Mouse (Mus musculus) hematopoietic stem cell, adult 5-6 weeks (primary cell): ENCODE measurements around the gene Lbh. TPM values are rescaled to one million over a fixed set of nuclear protein-coding genes. Genes with fewer than 3 reads are reported as not detected.

Source experiments
- ATAC-seq, 2 experiments: fragments of 125-278 bp in 1 of 2; replicated peaks in 1 of 2; 2 replicates each; pipeline ENCODE4 v1.8.0; 2016 to 2017; ENCODE audit warnings: inconsistent platforms in 2 of 2, mild to moderate bottlenecking in 2 of 2, moderate number of reproducible peaks in 2 of 2, low read depth in 1 of 2, moderate TSS enrichment in 1 of 2; ENCODE audit not compliant: low FRiP score in 2 of 2, poor library complexity in 2 of 2, severe bottlenecking in 2 of 2, insufficient read depth in 1 of 2, low TSS enrichment in 1 of 2
- total RNA-seq: library from RNA; stranded (forward); fragments of 172-1452, 232-1000 nt; gene quantifications from 2 replicates; pipeline ENCODE4 v1.2.3, GENCODE M21; 2017

Lbh gene
- total RNA-seq, 1 experiment from 2014 or later = 24.5 TPM

GRCm38 (mm10) chr17:72933116-72933515 is 15.0 kb downstream of the Lbh start:
- no peak for ATAC-seq

- ATAC-seq = peak; percentile 84 to 91
Observed at GRCm38 (mm10) chr17:72934146-72934545, 16.0 kb downstream of the Lbh start.

GRCm38 (mm10) chr17:72934653-72935052 is 16.5 kb downstream of the Lbh start:
- no peak for ATAC-seq

GRCm38 (mm10) chr17:72935921-72936320 is 17.8 kb downstream of the Lbh start:
- ATAC-seq = peak; percentile 16 to 42; a peak in 3 of 4 replicates

- ATAC-seq = no peak
Observed at GRCm38 (mm10) chr17:72936336-72936735, 18.2 kb downstream of the Lbh start.

GRCm38 (mm10) chr17:72937204-72937603 is 19.1 kb downstream of the Lbh start:
- no peak for ATAC-seq

GRCm38 (mm10) chr17:72938026-72938795 is 20.1 kb downstream of the Lbh start:
- ATAC-seq = no peak

GRCm38 (mm10) chr17:72938871-72939568 is 20.9 kb downstream of the Lbh start:
- peak in 1 of 2 experiments; percentile 6; a peak in 1 of 4 replicates for ATAC-seq

GRCm38 (mm10) chr17:72939569-72939899 is 21.4 kb downstream of the Lbh start:
- peak; percentile 49 to 51; a peak in 2 of 4 replicates for ATAC-seq

- no peak for ATAC-seq
Observed at GRCm38 (mm10) chr17:72944368-72944767, 26.3 kb downstream of the Lbh start.

- ATAC-seq = peak; percentile 40 to 47; a peak in 2 of 4 replicates
Observed at GRCm38 (mm10) chr17:72947111-72947859, 29.2 kb downstream of the Lbh start.

- peak; percentile 81 to 86 for ATAC-seq
Observed at GRCm38 (mm10) chr17:72948119-72948518, 30.0 kb downstream of the Lbh start.

- ATAC-seq = peak in 1 of 2 experiments; percentile 29; a peak in 1 of 4 replicates
Observed at GRCm38 (mm10) chr17:72949247-72949701, 31.2 kb downstream of the Lbh start.

GRCm38 (mm10) chr17:72951331-72951730 is 33.2 kb downstream of the Lbh start:
- ATAC-seq = no peak

GRCm38 (mm10) chr17:72953811-72954685 is 35.9 kb downstream of the Lbh start:
- ATAC-seq = no peak

- peak; percentile 46 to 48; a peak in 1 of 4 replicates for ATAC-seq
Observed at GRCm38 (mm10) chr17:72955534-72955933, 37.4 kb downstream of the Lbh start.

GRCm38 (mm10) chr17:72957016-72957415 is 38.9 kb downstream of the Lbh start:
- ATAC-seq = no peak
